Mouse (Mus musculus): ENCODE data around the gene Zfp3. TPM values are rescaled to one million over a fixed set of nuclear protein-coding genes. Genes with fewer than 3 reads are reported as not detected.
A peak's percentile ranks its signal among the peaks of the same experiment; 100 is the strongest.

The Zfp3 gene
- total RNA-seq (2022) = 10 to 100 TPM; 12.5 to 14.8 (median 13.5) TPM

- DNase-seq (ENCODE audit: low spot score in 2 of 2) = peak; percentile 70 to 81
Observed at GRCm38 (mm10) chr11:70763936-70764808, at the start of gene Zfp3. Gene Zfp3, plus strand, starts transcription at chr11:70764209.

GRCm38 (mm10) chr11:70715832-70716231 lies 48.2 kb upstream of the Zfp3 start:
- no peak for DNase-seq (ENCODE audit: low spot score in 2 of 2)

- DNase-seq (ENCODE audit: low spot score in 2 of 2) = no peak
Observed at GRCm38 (mm10) chr11:70718481-70718880, 45.5 kb upstream of the Zfp3 start.

- no peak for DNase-seq (ENCODE audit: low spot score in 2 of 2)
Observed at GRCm38 (mm10) chr11:70720567-70720966, 43.4 kb upstream of the Zfp3 start.

GRCm38 (mm10) chr11:70721072-70721471 lies 42.9 kb upstream of the Zfp3 start:
- DNase-seq (ENCODE audit: low spot score in 2 of 2) = no peak

GRCm38 (mm10) chr11:70724706-70725105 lies 39.3 kb upstream of the Zfp3 start:
- no peak for DNase-seq (ENCODE audit: low spot score in 2 of 2)

- no peak for DNase-seq (ENCODE audit: low spot score in 2 of 2)
Observed at GRCm38 (mm10) chr11:70726585-70726984, 37.4 kb upstream of the Zfp3 start.

GRCm38 (mm10) chr11:70727385-70727784 lies 36.6 kb upstream of the Zfp3 start:
- DNase-seq (ENCODE audit: low spot score in 2 of 2) = no peak

GRCm38 (mm10) chr11:70730427-70731038 lies 33.5 kb upstream of the Zfp3 start:
- no peak for DNase-seq (ENCODE audit: low spot score in 2 of 2)

- DNase-seq (ENCODE audit: low spot score in 2 of 2) = no peak
Observed at GRCm38 (mm10) chr11:70731178-70731577, 32.8 kb upstream of the Zfp3 start.

GRCm38 (mm10) chr11:70733256-70733655 lies 30.8 kb upstream of the Zfp3 start:
- no peak for DNase-seq (ENCODE audit: low spot score in 2 of 2)

- DNase-seq (ENCODE audit: low spot score in 2 of 2) = no peak
Observed at GRCm38 (mm10) chr11:70737749-70738148, 26.3 kb upstream of the Zfp3 start.

- no peak for DNase-seq (ENCODE audit: low spot score in 2 of 2)
Observed at GRCm38 (mm10) chr11:70741603-70742002, 22.4 kb upstream of the Zfp3 start.

GRCm38 (mm10) chr11:70742117-70742516 lies 21.9 kb upstream of the Zfp3 start:
- no peak for DNase-seq (ENCODE audit: low spot score in 2 of 2)

- no peak for DNase-seq (ENCODE audit: low spot score in 2 of 2)
Observed at GRCm38 (mm10) chr11:70742581-70743459, 21.2 kb upstream of the Zfp3 start.

- no peak for DNase-seq (ENCODE audit: low spot score in 2 of 2)
Observed at GRCm38 (mm10) chr11:70745636-70746035, 18.4 kb upstream of the Zfp3 start.

- DNase-seq (ENCODE audit: low spot score in 2 of 2) = no peak
Observed at GRCm38 (mm10) chr11:70747876-70748545, 16.0 kb upstream of the Zfp3 start.

GRCm38 (mm10) chr11:70752337-70753017 lies 11.5 kb upstream of the Zfp3 start:
- DNase-seq (ENCODE audit: low spot score in 2 of 2) = no peak

GRCm38 (mm10) chr11:70753146-70753545 lies 10.9 kb upstream of the Zfp3 start:
- no peak for DNase-seq (ENCODE audit: low spot score in 2 of 2)

- DNase-seq (ENCODE audit: low spot score in 2 of 2) = no peak
Observed at GRCm38 (mm10) chr11:70754476-70754875, 9.5 kb upstream of the Zfp3 start.

GRCm38 (mm10) chr11:70754958-70755357 lies 9.1 kb upstream of the Zfp3 start:
- DNase-seq (ENCODE audit: low spot score in 2 of 2) = no peak

All from gastrocnemius, adult 8-10 months (tissue).